Mouse (Mus musculus) macrophage (primary cell): Measurements from ENCODE around the gene App. TPM values are rescaled to one million over a fixed set of nuclear protein-coding genes. Genes with fewer than 3 reads are reported as not detected.

Experiments used
- H3K27ac ChIP-seq: fragments of 350-480 bp; formaldehyde crosslinking; 2 replicates; pipeline ENCODE4 v1.9.0; 2021
- H3K36me3 ChIP-seq: fragments of 350-480 bp; formaldehyde crosslinking; 2 replicates; pipeline ENCODE4 v1.9.0; 2021; ENCODE audit errors: inconsistent target
- H3K4me3 ChIP-seq: fragments of 350-480 bp; formaldehyde crosslinking; 2 replicates; pipeline ENCODE4 v1.9.0; 2021; ENCODE audit errors: inconsistent target
- H3K79me2 ChIP-seq: fragments of 350-480 bp; formaldehyde crosslinking; 2 replicates; pipeline ENCODE4 v1.9.0; 2021; ENCODE audit errors: inconsistent target
- WGBS: methylation state at CpG from one replicate; pipeline ENCODE4 v1.1.7; 2026; ENCODE audit warnings: inconsistent platforms; ENCODE audit not compliant: missing documents; 5-methylcytosine and 5-hydroxymethylcytosine counted together
- polyA plus RNA-seq: library from polyadenylated mRNA; stranded (reverse); fragments of 250-400 nt; gene quantifications from 3 replicates; pipeline ENCODE4 v1.2.4, GENCODE M21; 2018; ENCODE audit warnings: inconsistent platforms

App gene
- polyA plus RNA-seq, 1 experiment from 2014 or later = 669 TPM

- Histone ChIP-seq H3K4me3 (no peak overlapping the region), H3K36me3 (peaks cover 42% of the 10 kb centered on the region), H3K79me2 (no peaks in the 10 kb centered on the region), H3K27ac (no peak overlapping the region)
- 96% methylated on average over 9 of the region's 9 CpGs for WGBS
Measured at GRCm38 (mm10) chr16:84963960-84964359, 209.6 kb downstream of the App start.

GRCm38 (mm10) chr16:84963527-84963926, 210.0 kb downstream of the App start:
- Histone ChIP-seq H3K79me2 (no peaks in the 10 kb centered on the region), H3K27ac (no peak overlapping the region), H3K4me3 (no peak overlapping the region), H3K36me3 (peaks cover 42% of the 10 kb centered on the region)
- WGBS = 96% methylated on average over 12 of the region's 12 CpGs

- H3K4me3 ChIP-seq = no peak overlapping the region
- 88% methylated on average over 6 of the region's 6 CpGs for WGBS
- H3K27ac ChIP-seq = no peak overlapping the region
- no peaks in the 10 kb centered on the region for H3K79me2 ChIP-seq
- H3K36me3 ChIP-seq = peaks cover 73% of the 10 kb centered on the region
Measured at GRCm38 (mm10) chr16:84957253-84957652, 216.3 kb downstream of the App start.

- no peak overlapping the region for H3K4me3 ChIP-seq
- no peaks in the 10 kb centered on the region for H3K79me2 ChIP-seq
- peaks cover 71% of the 10 kb centered on the region for H3K36me3 ChIP-seq
- WGBS = 93% methylated on average over 2 of the region's 2 CpGs
- no peak overlapping the region for H3K27ac ChIP-seq
Measured at GRCm38 (mm10) chr16:84956690-84957089, 216.9 kb downstream of the App start.

GRCm38 (mm10) chr16:84955840-84956239, 217.7 kb downstream of the App start:
- WGBS = 50% methylated on average over 1 of the region's 1 CpGs
- Histone ChIP-seq H3K27ac (no peak overlapping the region), H3K4me3 (no peak overlapping the region), H3K36me3 (peaks cover 64% of the 10 kb centered on the region), H3K79me2 (no peaks in the 10 kb centered on the region)

GRCm38 (mm10) chr16:84955204-84955839, 218.2 kb downstream of the App start:
- Histone ChIP-seq H3K79me2 (no peaks in the 10 kb centered on the region), H3K36me3 (peaks cover 59% of the 10 kb centered on the region), H3K27ac (no peak overlapping the region), H3K4me3 (no peak overlapping the region)
- WGBS = 42% methylated on average over 26 of the region's 26 CpGs

- Histone ChIP-seq H3K36me3 (no peaks in the 10 kb centered on the region), H3K27ac (no peak overlapping the region), H3K79me2 (no peaks in the 10 kb centered on the region), H3K4me3 (no peak overlapping the region)
- 97% methylated on average over 3 of the region's 3 CpGs for WGBS
Measured at GRCm38 (mm10) chr16:84931024-84931423, 242.5 kb downstream of the App start.

GRCm38 (mm10) chr16:84927827-84928226, 245.7 kb downstream of the App start:
- Histone ChIP-seq H3K36me3 (no peaks in the 10 kb centered on the region), H3K27ac (no peak overlapping the region), H3K79me2 (no peaks in the 10 kb centered on the region), H3K4me3 (no peak overlapping the region)
- WGBS = 100% methylated on average over 1 of the region's 1 CpGs

GRCm38 (mm10) chr16:84919649-84920308, 253.8 kb downstream of the App start:
- Histone ChIP-seq H3K27ac (no peak overlapping the region), H3K4me3 (no peak overlapping the region), H3K79me2 (no peaks in the 10 kb centered on the region), H3K36me3 (no peaks in the 10 kb centered on the region)
- 85% methylated on average over 5 of the region's 5 CpGs for WGBS

- no peaks in the 10 kb centered on the region for H3K36me3 ChIP-seq
- H3K79me2 ChIP-seq = no peaks in the 10 kb centered on the region
- no peak overlapping the region for H3K27ac ChIP-seq
- H3K4me3 ChIP-seq = no peak overlapping the region
- WGBS = 74% methylated on average over 3 of the region's 3 CpGs
Measured at GRCm38 (mm10) chr16:84919087-84919486, 254.5 kb downstream of the App start.

- Histone ChIP-seq H3K27ac (no peak overlapping the region), H3K36me3 (no peaks in the 10 kb centered on the region), H3K4me3 (no peak overlapping the region), H3K79me2 (no peaks in the 10 kb centered on the region)
- WGBS = 87% methylated on average over 3 of the region's 3 CpGs
Measured at GRCm38 (mm10) chr16:84916772-84917171, 256.8 kb downstream of the App start.

- Histone ChIP-seq H3K79me2 (no peaks in the 10 kb centered on the region), H3K36me3 (no peaks in the 10 kb centered on the region), H3K4me3 (no peak overlapping the region), H3K27ac (no peak overlapping the region)
- WGBS = 92% methylated on average over 8 of the region's 8 CpGs
Measured at GRCm38 (mm10) chr16:84911477-84912165, 261.9 kb downstream of the App start.

- no peaks in the 10 kb centered on the region for H3K79me2 ChIP-seq
- no peak overlapping the region for H3K27ac ChIP-seq
- no peak overlapping the region for H3K4me3 ChIP-seq
- 91% methylated on average over 4 of the region's 4 CpGs for WGBS
- no peaks in the 10 kb centered on the region for H3K36me3 ChIP-seq
Measured at GRCm38 (mm10) chr16:84902995-84903394, 270.6 kb downstream of the App start.
